Mouse (Mus musculus) lung, embryonic 16.5 days (tissue): ENCODE data around the gene Mllt3. TPM values are rescaled to one million over a fixed set of nuclear protein-coding genes. Genes with fewer than 3 reads are reported as not detected.
A peak's percentile ranks its signal among the peaks of the same experiment; 100 is the strongest.

Source experiments
- ATAC-seq: fragments of 200-750 bp; cut with Nextera tagmentation; 2 replicates; pipeline ENCODE4 v1.8.0; 2017; ENCODE audit warnings: low read depth, mild to moderate bottlenecking, moderate library complexity
- H3K27ac ChIP-seq: fragments of 300-500 bp; sonication (generic); 2 replicates; pipeline ENCODE4 v1.5.1; 2014; ENCODE audit warnings: mild to moderate bottlenecking, control low read depth, low read length
- H3K27me3 ChIP-seq: fragments of 300-500 bp; sonication (generic); 2 replicates; pipeline ENCODE4 v1.6.1; 2014; ENCODE audit warnings: low read depth, low read length, mixed read lengths; ENCODE audit not compliant: control insufficient read depth, insufficient read depth
- H3K36me3 ChIP-seq: fragments of 300-500 bp; sonication (generic); 2 replicates; pipeline ENCODE4 v1.6.1; 2014; ENCODE audit warnings: low read length; ENCODE audit not compliant: control insufficient read depth, insufficient read depth
- H3K4me1 ChIP-seq: fragments of 300-500 bp; sonication (generic); replicated peaks from 2 replicates; pipeline ENCODE4 v1.6.1; 2014; ENCODE audit warnings: low read length, mixed read lengths; ENCODE audit not compliant: control insufficient read depth, insufficient read depth
- H3K4me2 ChIP-seq: fragments of 300-500 bp; sonication (generic); 2 replicates; pipeline ENCODE4 v1.6.1; 2014; ENCODE audit warnings: low read depth, low read length, control low read depth
- H3K4me3 ChIP-seq: fragments of 300-500 bp; sonication (generic); 2 replicates; pipeline ENCODE4 v1.5.1; 2014; ENCODE audit warnings: mild to moderate bottlenecking, low read length, control low read depth
- H3K9ac ChIP-seq: fragments of 300-500 bp; sonication (generic); 2 replicates; pipeline ENCODE4 v1.6.1; 2014; ENCODE audit warnings: low read length, control low read depth
- H3K9me3 ChIP-seq: fragments of 300-500 bp; sonication (generic); 2 replicates; pipeline ENCODE4 v1.6.1; 2016; ENCODE audit warnings: low read length; ENCODE audit not compliant: control insufficient read depth
- WGBS: fragments of 180-500 bp; shearing (Covaris S2); extraction: QIAGEN DNeasy Blood & Tissue Kit; methylation state at CpG from one replicate; pipeline ENCODE4 v1.1.7; 2014; 5-methylcytosine and 5-hydroxymethylcytosine counted together
- polyA plus RNA-seq: library from polyadenylated mRNA; unstranded; fragments of >200 nt; fragmentation: Nextera tagmentation; extraction: Ambion mirVana; gene quantifications from 2 replicates; pipeline ENCODE4 v1.2.1, GENCODE M21; 2015

Mllt3 gene
- polyA plus RNA-seq, 1 experiment from 2014 or later: 45.1 TPM

GRCm38 (mm10) chr4:87819182-87819581 lies 214.0 kb downstream of the Mllt3 start:
- ATAC-seq: no peak
- Histone ChIP-seq H3K9ac (no peak overlapping the region), H3K27ac (no peak overlapping the region), H3K4me3 (no peak overlapping the region), H3K36me3 (peaks cover 3% of the 10 kb centered on the region; the same call in 1 of the 2 replicates), H3K4me2 (no peak overlapping the region), H3K9me3 (no peaks in the 10 kb centered on the region), H3K4me1 (peaks cover 6% of the 10 kb centered on the region; the same call in 1 of the 2 replicates), H3K27me3 (no peaks in the 10 kb centered on the region)
- 65% methylated on average over 9 of the region's 9 CpGs for WGBS

GRCm38 (mm10) chr4:87818276-87818675 lies 214.9 kb downstream of the Mllt3 start:
- H3K9me3 ChIP-seq: no peaks in the 10 kb centered on the region
- H3K9ac ChIP-seq: no peak overlapping the region
- H3K4me1 ChIP-seq: peaks cover 2% of the 10 kb centered on the region; the same call in 1 of the 2 replicates
- WGBS: 80% methylated on average over 1 of the region's 1 CpGs
- H3K36me3 ChIP-seq: peaks cover 3% of the 10 kb centered on the region; the same call in 1 of the 2 replicates
- no peak overlapping the region for H3K27ac ChIP-seq
- no peak overlapping the region for H3K4me2 ChIP-seq
- no peaks in the 10 kb centered on the region for H3K27me3 ChIP-seq
- no peak overlapping the region for H3K4me3 ChIP-seq
- no peak for ATAC-seq

- ATAC-seq: no peak
These were observed 217.6 kb downstream of the Mllt3 start for GRCm38 (mm10) chr4:87815465-87816108.

GRCm38 (mm10) chr4:87811899-87812298 lies 221.3 kb downstream of the Mllt3 start:
- Histone ChIP-seq H3K4me2 (no peak overlapping the region), H3K4me3 (no peak overlapping the region), H3K36me3 (no peaks in the 10 kb centered on the region), H3K27ac (no peak overlapping the region), H3K9me3 (no peaks in the 10 kb centered on the region), H3K9ac (no peak overlapping the region), H3K27me3 (no peaks in the 10 kb centered on the region), H3K4me1 (peaks cover 6% of the 10 kb centered on the region)
- ATAC-seq: no peak
- WGBS: 63% methylated on average over 2 of the region's 2 CpGs

More at GRCm38 (mm10) chr4:87815465-87816108, 217.6 kb downstream of the Mllt3 start:
- no peak overlapping the region for H3K4me3 ChIP-seq
- WGBS: 57% methylated on average over 7 of the region's 7 CpGs
- H3K9me3 ChIP-seq: no peaks in the 10 kb centered on the region
- no peak overlapping the region for H3K9ac ChIP-seq
- no peaks in the 10 kb centered on the region for H3K4me1 ChIP-seq
- no peak overlapping the region for H3K27ac ChIP-seq
- H3K27me3 ChIP-seq: no peaks in the 10 kb centered on the region
- H3K4me2 ChIP-seq: no peak overlapping the region
- H3K36me3 ChIP-seq: no peaks in the 10 kb centered on the region

- no peak overlapping the region for H3K9ac ChIP-seq
These were observed 226.8 kb downstream of the Mllt3 start for GRCm38 (mm10) chr4:87806196-87806987.

GRCm38 (mm10) chr4:87804576-87804975 lies 228.6 kb downstream of the Mllt3 start:
- Histone ChIP-seq H3K4me3 (no peak overlapping the region), H3K9ac (no peak overlapping the region), H3K4me2 (no peak overlapping the region)

More at GRCm38 (mm10) chr4:87806196-87806987, 226.8 kb downstream of the Mllt3 start:
- peak overlapping the region; percentile 55; the same call in 1 of the 2 replicates for H3K27ac ChIP-seq
- 18% methylated on average over 6 of the region's 6 CpGs for WGBS
- peak; percentile 88 for ATAC-seq
- peak overlapping the region; percentile 14; the same call in 1 of the 2 replicates for H3K4me2 ChIP-seq
- H3K9me3 ChIP-seq: no peaks in the 10 kb centered on the region
- peaks cover 25% of the 10 kb centered on the region for H3K4me1 ChIP-seq
- H3K4me3 ChIP-seq: no peak overlapping the region
- H3K36me3 ChIP-seq: no peaks in the 10 kb centered on the region
- no peaks in the 10 kb centered on the region for H3K27me3 ChIP-seq

GRCm38 (mm10) chr4:87803313-87803712 lies 229.9 kb downstream of the Mllt3 start:
- no peak overlapping the region for H3K9ac ChIP-seq
- no peaks in the 10 kb centered on the region for H3K27me3 ChIP-seq
- H3K9me3 ChIP-seq: no peaks in the 10 kb centered on the region
- no peak overlapping the region for H3K27ac ChIP-seq
- H3K4me3 ChIP-seq: no peak overlapping the region
- H3K4me1 ChIP-seq: peaks cover 25% of the 10 kb centered on the region
- no peak overlapping the region for H3K4me2 ChIP-seq
- no peak for ATAC-seq
- WGBS: 81% methylated on average over 3 of the region's 3 CpGs
- no peaks in the 10 kb centered on the region for H3K36me3 ChIP-seq

More at GRCm38 (mm10) chr4:87804576-87804975, 228.6 kb downstream of the Mllt3 start:
- H3K9me3 ChIP-seq: no peaks in the 10 kb centered on the region
- whole genome bisulfite sequencing: 56% methylated on average over 3 of the region's 3 CpGs
- no peaks in the 10 kb centered on the region for H3K27me3 ChIP-seq
- ATAC-seq: no peak
- no peak overlapping the region for H3K27ac ChIP-seq
- H3K4me1 ChIP-seq: peaks cover 25% of the 10 kb centered on the region
- H3K36me3 ChIP-seq: no peaks in the 10 kb centered on the region

GRCm38 (mm10) chr4:87802140-87802539 lies 231.0 kb downstream of the Mllt3 start:
- no peaks in the 10 kb centered on the region for H3K27me3 ChIP-seq
- no peak overlapping the region for H3K27ac ChIP-seq
- no peak for ATAC-seq
- no peaks in the 10 kb centered on the region for H3K36me3 ChIP-seq
- H3K9me3 ChIP-seq: no peaks in the 10 kb centered on the region
- H3K9ac ChIP-seq: no peak overlapping the region
- peaks cover 22% of the 10 kb centered on the region for H3K4me1 ChIP-seq
- 66% methylated on average over 4 of the region's 4 CpGs for WGBS
- no peak overlapping the region for H3K4me3 ChIP-seq
- H3K4me2 ChIP-seq: no peak overlapping the region

GRCm38 (mm10) chr4:87801332-87801731 lies 231.8 kb downstream of the Mllt3 start:
- Histone ChIP-seq H3K9me3 (no peaks in the 10 kb centered on the region), H3K36me3 (no peaks in the 10 kb centered on the region), H3K27ac (no peak overlapping the region), H3K4me3 (no peak overlapping the region), H3K4me1 (peaks cover 14% of the 10 kb centered on the region), H3K4me2 (no peak overlapping the region), H3K27me3 (no peaks in the 10 kb centered on the region), H3K9ac (no peak overlapping the region)
- ATAC-seq: no peak
- 80% methylated on average over 3 of the region's 3 CpGs for WGBS
